Mouse (Mus musculus) v-Abl transformed pro-B cells (cell line): ENCODE measurements around the gene Dao.

ENCODE experiments used
- in situ Hi-C, 2 experiments: fragments of 400-800 bp; cut with MboI; formaldehyde crosslinking; loops; one replicate each; pipeline ENCODE4 v1.15.1; 2025; ENCODE audit not compliant: unreplicated experiment in 2 of 2

Gene Dao

DNA sequence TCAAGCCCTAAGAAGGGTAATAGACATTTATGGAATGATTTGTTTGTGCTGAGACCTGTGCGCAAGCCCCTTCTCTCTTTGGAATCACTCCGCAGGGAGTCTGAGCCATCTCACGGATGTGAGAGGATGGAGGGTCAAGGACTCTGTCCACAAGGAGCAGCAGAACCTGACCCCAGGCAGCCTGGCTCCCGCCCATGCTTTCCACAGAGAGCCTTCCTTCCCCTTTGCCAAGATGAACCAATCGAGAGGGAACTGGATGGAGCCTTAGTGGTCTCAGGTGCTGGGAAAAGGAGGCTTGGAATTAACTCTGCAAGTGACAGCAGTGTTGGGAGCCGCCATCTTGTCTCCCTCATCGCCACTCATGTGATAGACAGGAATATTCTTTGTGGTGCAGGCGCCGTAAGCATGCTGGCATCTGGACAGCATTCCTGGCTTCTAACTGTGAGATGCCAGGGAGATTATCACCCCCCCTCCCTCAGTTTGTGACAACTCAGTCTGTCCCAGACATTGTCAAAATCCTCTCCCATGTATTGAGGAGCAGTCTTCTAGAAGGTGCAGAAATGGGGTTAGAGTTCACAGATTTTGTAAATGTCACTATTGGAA is 53.7 kb downstream of the Dao start:
- in situ Hi-C loops, result loop anchor here in 1 of 2 experiments (10.0 kb wide), 1 partner anchor 248 kb away; no protein-coding TSS in a partner anchor

DNA sequence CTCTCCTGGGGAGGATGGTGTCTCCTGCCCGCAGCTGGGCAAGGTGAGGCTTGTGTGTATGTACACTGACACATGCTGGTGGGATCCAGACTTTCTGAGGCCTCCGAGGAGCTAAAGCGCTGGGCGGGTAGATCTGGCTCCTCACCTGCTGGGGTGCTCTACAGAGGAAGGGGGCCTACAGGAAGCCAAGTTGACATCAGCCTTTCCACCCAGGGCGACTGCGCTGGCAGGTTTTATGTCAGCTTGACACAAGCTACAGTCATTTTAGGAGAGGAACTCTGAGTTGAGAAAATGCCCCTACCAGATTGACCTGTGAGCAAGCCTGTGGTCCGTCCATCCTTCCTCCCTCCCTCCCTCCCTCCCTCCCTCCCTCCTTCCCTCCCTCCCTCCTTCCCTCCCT is 58.2 kb downstream of the Dao start:
- in situ Hi-C loops, result no loop called here

DNA sequence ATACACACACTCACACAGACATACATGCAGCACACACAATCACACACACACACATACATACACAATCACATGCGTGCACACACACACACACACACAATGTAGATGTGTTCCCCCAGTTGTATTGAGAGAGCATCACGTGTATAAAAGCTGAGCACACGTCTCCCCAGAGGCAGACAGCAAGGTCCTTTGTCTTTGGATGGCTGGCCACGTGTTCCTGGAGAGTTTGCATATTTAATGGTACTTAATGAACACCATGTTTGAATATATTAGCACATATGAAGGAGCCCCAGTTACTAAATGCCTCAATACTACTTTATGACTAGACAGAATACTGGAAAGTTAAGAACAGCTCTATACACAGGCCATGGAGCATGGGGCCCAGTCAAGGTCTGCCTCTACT is 60.5 kb downstream of the Dao start:
- in situ Hi-C loops, result no loop called here

DNA sequence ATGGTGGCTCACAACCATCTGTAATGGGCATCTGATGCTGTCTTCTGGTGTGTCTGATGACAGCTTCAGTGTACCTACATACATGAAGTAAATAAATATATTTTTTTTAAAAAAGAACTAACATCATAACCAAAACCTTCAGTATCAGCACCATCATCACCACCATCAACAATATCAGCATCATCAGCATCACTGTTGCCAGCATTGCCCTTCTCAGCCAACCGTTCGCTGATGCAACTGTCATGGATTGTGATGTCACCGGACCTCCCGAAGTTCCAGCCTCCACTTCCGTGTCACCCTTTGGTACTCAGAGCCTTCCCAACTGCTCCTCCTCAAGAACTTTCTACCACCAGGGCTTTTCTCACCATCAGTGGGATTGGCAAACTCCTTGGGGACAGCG is 61.7 kb downstream of the Dao start, which contains the start of gene Usp30:
TSS of gene Usp30 (plus strand) at position 301 of the 400 bp plus-strand sequence.
- in situ Hi-C loops, result no loop called here

DNA sequence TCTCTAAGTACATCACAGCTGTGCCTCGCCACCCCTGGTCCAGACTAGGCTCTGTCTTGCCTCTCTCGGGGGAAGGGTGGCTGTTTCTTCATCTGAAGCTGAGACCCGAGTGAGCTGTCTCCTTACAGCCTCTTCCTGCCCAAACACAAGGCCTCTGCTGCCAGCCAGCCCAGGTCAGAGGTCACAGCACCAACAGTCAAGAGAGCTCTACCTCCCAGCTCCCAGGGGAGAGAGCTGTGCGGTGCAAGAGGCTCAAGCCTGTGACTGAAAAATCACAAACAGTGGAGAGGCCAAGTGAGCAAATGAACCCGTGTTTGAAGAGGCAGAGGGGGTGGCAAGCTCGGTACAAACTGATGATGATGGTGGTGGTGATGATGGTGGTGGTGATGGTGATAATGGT is 63.1 kb downstream of the Dao start:
- in situ Hi-C loops, result no loop called here

DNA sequence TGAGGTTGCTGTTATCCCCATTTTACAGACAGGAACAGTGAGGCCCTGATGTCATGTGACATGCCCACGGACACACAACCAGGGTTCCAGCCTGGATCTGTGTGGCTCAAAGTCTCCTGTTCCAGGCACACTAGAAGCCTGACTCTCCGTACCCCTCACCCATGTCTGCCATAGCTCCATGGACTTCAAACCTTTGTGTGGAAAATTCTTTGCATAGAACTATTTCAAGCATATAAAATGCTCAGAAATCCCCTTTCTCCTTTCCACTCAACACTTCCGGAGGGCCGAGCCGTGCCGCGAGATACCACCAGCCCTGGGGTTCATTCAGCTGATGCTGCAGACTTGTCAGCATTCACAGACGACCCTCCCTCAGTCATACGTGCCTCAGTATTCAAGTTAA is 64.0 kb downstream of the Dao start:
- in situ Hi-C loops, result no loop called here

DNA sequence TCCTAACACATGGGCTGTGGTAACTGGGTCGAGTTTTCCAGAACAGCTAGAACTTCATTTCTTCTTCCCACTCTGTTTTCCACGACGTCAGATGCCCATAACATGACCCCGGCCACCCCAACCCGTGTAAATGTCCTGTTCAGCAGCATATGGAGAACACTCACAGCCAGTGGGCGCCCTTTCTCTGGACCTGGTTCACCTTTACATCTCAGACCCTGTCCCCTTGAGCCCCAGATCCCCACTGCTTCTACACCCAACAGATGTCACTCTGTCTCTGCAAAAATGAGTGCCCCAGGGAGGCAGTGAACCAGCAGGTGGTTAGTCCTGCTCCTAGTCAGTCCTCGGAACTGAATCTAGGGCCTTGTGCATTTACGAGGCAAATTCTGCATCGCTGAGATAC is 64.5 kb downstream of the Dao start:
- in situ Hi-C loops, result no loop called here

DNA sequence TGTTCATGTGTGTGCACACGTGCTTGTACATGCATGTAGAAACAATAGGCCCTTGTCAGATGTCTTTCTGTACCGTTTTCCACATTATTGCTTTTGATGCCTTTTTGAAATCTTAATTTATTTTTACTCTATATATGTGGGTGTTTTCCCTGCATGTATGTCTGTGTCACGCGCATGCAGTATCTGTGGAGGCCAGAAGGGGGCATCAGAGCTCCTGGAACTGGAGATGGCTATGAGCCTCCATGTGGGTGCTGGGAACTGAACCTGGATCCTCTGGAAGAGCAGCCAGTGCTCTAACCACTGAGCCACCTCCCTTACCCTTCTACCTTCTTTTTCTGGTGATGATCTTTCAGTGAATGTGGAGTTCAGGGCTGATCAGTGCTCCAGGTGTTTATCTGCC is 67.4 kb downstream of the Dao start:
- in situ Hi-C loops, result no loop called here

DNA sequence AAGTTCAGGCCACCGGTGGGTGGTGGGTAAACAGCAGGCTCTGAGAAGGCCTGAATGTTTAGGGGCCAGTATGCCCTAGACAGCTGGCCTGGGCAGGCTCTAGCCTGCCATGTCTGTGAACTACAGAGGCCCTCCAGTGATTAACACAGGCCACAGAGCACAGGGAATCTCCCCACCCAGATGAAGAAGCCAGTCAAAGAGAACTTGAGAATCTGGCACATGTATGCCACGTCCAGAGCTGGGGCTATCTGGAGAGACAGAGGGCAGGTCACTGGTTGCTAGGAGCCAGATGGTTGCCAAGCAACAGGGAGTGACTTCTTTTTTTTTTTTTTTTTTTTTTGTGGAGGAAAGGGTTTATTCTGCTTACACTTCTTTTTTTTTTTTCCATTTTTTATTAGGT is 68.8 kb downstream of the Dao start:
- in situ Hi-C loops, result no loop called here
